Mouse (Mus musculus): ENCODE results near the gene Slc35f4.

Slc35f4 gene

GRCm38 (mm10) chr14:49525931-49526291 lies at the start of gene Slc35f4:
Gene Slc35f4 (minus strand): TSS chr14:49526046.
- in situ Hi-C loops (cut with MboI; ENCODE audit: unreplicated experiment in 2 of 2), result no loop called here

- in situ Hi-C loops (cut with MboI; ENCODE audit: unreplicated experiment in 2 of 2), result loop anchor here in 1 of 2 experiments (25.0 kb wide), 1 partner anchor 1181 kb away; no protein-coding TSS in a partner anchor
Observed at GRCm38 (mm10) chr14:49568369-49568768, 42.5 kb upstream of the Slc35f4 start.

- in situ Hi-C loops (cut with MboI; ENCODE audit: unreplicated experiment in 2 of 2), result loop anchor here in 1 of 2 experiments (25.0 kb wide), 1 partner anchor 1173 kb away; no protein-coding TSS in a partner anchor
Observed at GRCm38 (mm10) chr14:49560706-49561105, 34.9 kb upstream of the Slc35f4 start.

GRCm38 (mm10) chr14:49540104-49540503 lies 14.3 kb upstream of the Slc35f4 start:
- in situ Hi-C loops (cut with MboI; ENCODE audit: unreplicated experiment in 2 of 2), result loop anchor here (5.0 to 10.0 kb wide), 2 partner anchors 195 to 303 kb away; no protein-coding TSS in a partner anchor

GRCm38 (mm10) chr14:49525176-49525930 lies 493 bp downstream of the Slc35f4 start:
- in situ Hi-C loops (cut with MboI; ENCODE audit: unreplicated experiment in 2 of 2), result no loop called here

GRCm38 (mm10) chr14:49524665-49525064 lies 1.2 kb downstream of the Slc35f4 start:
- in situ Hi-C loops (cut with MboI; ENCODE audit: unreplicated experiment in 2 of 2), result no loop called here

- in situ Hi-C loops (cut with MboI; ENCODE audit: unreplicated experiment in 2 of 2), result no loop called here
Observed at GRCm38 (mm10) chr14:49515096-49515665, 10.7 kb downstream of the Slc35f4 start.

- in situ Hi-C loops (cut with MboI; ENCODE audit: unreplicated experiment in 2 of 2), result no loop called here
Observed at GRCm38 (mm10) chr14:49514137-49514536, 11.7 kb downstream of the Slc35f4 start.

- in situ Hi-C loops (cut with MboI; ENCODE audit: unreplicated experiment in 2 of 2), result loop anchor here (25.0 kb wide), 2 partner anchors 1592 to 1858 kb away; partner anchors contain the start of genes Ang (in 2 of the 2), Rnase4 (in 2 of the 2) and Ktn1 (in 1 of the 2)
Observed at GRCm38 (mm10) chr14:49495192-49495591, 30.7 kb downstream of the Slc35f4 start.

GRCm38 (mm10) chr14:49493793-49494192 lies 32.1 kb downstream of the Slc35f4 start:
- in situ Hi-C loops (cut with MboI; ENCODE audit: unreplicated experiment in 2 of 2), result loop anchor here (5.0 to 25.0 kb wide), 4 partner anchors 66 to 1856 kb away; partner anchors contain the start of genes Ang (in 2 of the 2), Rnase4 (in 2 of the 2) and Ktn1 (in 1 of the 2)

- in situ Hi-C loops (cut with MboI; ENCODE audit: unreplicated experiment in 2 of 2), result loop anchor here (5.0 to 25.0 kb wide), 4 partner anchors 65 to 1855 kb away; partner anchors contain the start of genes Ang (in 2 of the 2), Rnase4 (in 2 of the 2) and Ktn1 (in 1 of the 2)
Observed at GRCm38 (mm10) chr14:49492506-49492905, 33.3 kb downstream of the Slc35f4 start.

GRCm38 (mm10) chr14:49476602-49477001 lies 49.2 kb downstream of the Slc35f4 start:
- in situ Hi-C loops (cut with MboI; ENCODE audit: unreplicated experiment in 2 of 2), result loop anchor here (25.0 kb wide), 2 partner anchors 1611 to 1839 kb away; partner anchors contain the start of genes Ang (in 2 of the 2), Rnase4 (in 2 of the 2) and Ktn1 (in 1 of the 2)

GRCm38 (mm10) chr14:49461761-49462160 lies 64.1 kb downstream of the Slc35f4 start:
- in situ Hi-C loops (cut with MboI; ENCODE audit: unreplicated experiment in 2 of 2), result no loop called here

- in situ Hi-C loops (cut with MboI; ENCODE audit: unreplicated experiment in 2 of 2), result no loop called here
Observed at GRCm38 (mm10) chr14:49460799-49461198, 65.0 kb downstream of the Slc35f4 start.

- in situ Hi-C loops (cut with MboI; ENCODE audit: unreplicated experiment in 2 of 2), result no loop called here
Observed at GRCm38 (mm10) chr14:49454283-49454914, 71.4 kb downstream of the Slc35f4 start.

GRCm38 (mm10) chr14:49453782-49454181 lies 72.1 kb downstream of the Slc35f4 start:
- in situ Hi-C loops (cut with MboI; ENCODE audit: unreplicated experiment in 2 of 2), result no loop called here

- in situ Hi-C loops (cut with MboI; ENCODE audit: unreplicated experiment in 2 of 2), result no loop called here
Observed at GRCm38 (mm10) chr14:49447669-49448068, 78.2 kb downstream of the Slc35f4 start.

GRCm38 (mm10) chr14:49446461-49446860 lies 79.4 kb downstream of the Slc35f4 start:
- in situ Hi-C loops (cut with MboI; ENCODE audit: unreplicated experiment in 2 of 2), result no loop called here

GRCm38 (mm10) chr14:49436811-49437210 lies 89.0 kb downstream of the Slc35f4 start:
- in situ Hi-C loops (cut with MboI; ENCODE audit: unreplicated experiment in 2 of 2), result no loop called here

- in situ Hi-C loops (cut with MboI; ENCODE audit: unreplicated experiment in 2 of 2), result loop anchor here in 1 of 2 experiments (5.0 kb wide), 1 partner anchor 105 kb away; no protein-coding TSS in a partner anchor
Observed at GRCm38 (mm10) chr14:49431821-49432220, 94.0 kb downstream of the Slc35f4 start.

GRCm38 (mm10) chr14:49392482-49392881 lies 133.4 kb downstream of the Slc35f4 start:
- in situ Hi-C loops (cut with MboI; ENCODE audit: unreplicated experiment in 2 of 2), result no loop called here
